Mouse (Mus musculus) hindbrain, embryonic 14.5 days (tissue): ENCODE data around the gene Tmem198. TPM values are rescaled to one million over a fixed set of nuclear protein-coding genes. Genes with fewer than 3 reads are reported as not detected.

Experiments used
- ATAC-seq: fragments of 200-750 bp; cut with Nextera tagmentation; 2 replicates; pipeline ENCODE4 v1.8.0; 2017; ENCODE audit warnings: moderate number of reproducible peaks, mild to moderate bottlenecking, moderate TSS enrichment, moderate library complexity; ENCODE audit not compliant: low FRiP score
- DNase-seq: peaks from one replicate; pipeline ENCODE4 v3.0.0-alpha.2; 2015; ENCODE audit warnings: low spot score
- H3K27ac ChIP-seq: fragments of 300-500 bp; sonication (generic); 2 replicates; pipeline ENCODE4 v1.5.1; 2014; ENCODE audit warnings: mild to moderate bottlenecking, moderate library complexity
- H3K27me3 ChIP-seq: fragments of 300-500 bp; sonication (generic); 2 replicates; pipeline ENCODE4 v1.6.1; 2014; ENCODE audit warnings: mild to moderate bottlenecking, low read length, mixed read lengths; ENCODE audit not compliant: control insufficient read depth, insufficient read depth
- H3K36me3 ChIP-seq: fragments of 300-500 bp; sonication (generic); replicated peaks from 2 replicates; pipeline ENCODE4 v1.6.1; 2014; ENCODE audit not compliant: control insufficient read depth, insufficient read depth
- H3K4me1 ChIP-seq: fragments of 300-500 bp; sonication (generic); replicated peaks from 2 replicates; pipeline ENCODE4 v1.6.1; 2014; ENCODE audit warnings: antibody characterized with exemption, low read length, mixed read lengths; ENCODE audit not compliant: control insufficient read depth, insufficient read depth
- H3K4me2 ChIP-seq: fragments of 300-500 bp; sonication (generic); replicated peaks from 2 replicates; pipeline ENCODE4 v1.6.1; 2014; ENCODE audit warnings: mild to moderate bottlenecking, moderate library complexity
- H3K4me3 ChIP-seq: fragments of 300-500 bp; sonication (generic); replicated peaks from 2 replicates; pipeline ENCODE4 v1.5.1; 2014; ENCODE audit warnings: mild to moderate bottlenecking, low read length
- H3K9ac ChIP-seq: fragments of 300-500 bp; sonication (generic); 2 replicates; pipeline ENCODE4 v1.6.1; 2014
- H3K9me3 ChIP-seq: fragments of 300-500 bp; sonication (generic); 2 replicates; pipeline ENCODE4 v1.6.1; 2016; ENCODE audit warnings: low read length; ENCODE audit not compliant: control insufficient read depth
- WGBS: fragments of 180-500 bp; shearing (Covaris S2); extraction: QIAGEN DNeasy Blood & Tissue Kit; methylation state at CpG from one replicate; pipeline ENCODE4 v1.1.7; 2014; 5-methylcytosine and 5-hydroxymethylcytosine counted together
- polyA plus RNA-seq: library from polyadenylated mRNA; unstranded; fragments of >200 nt; fragmentation: Nextera tagmentation; extraction: Ambion mirVana; gene quantifications from 2 replicates; pipeline ENCODE4 v1.2.1, GENCODE M21; 2014

Gene Tmem198
- polyA plus RNA-seq, 1 experiment from 2014 or later, result 37.5 TPM

- 93% methylated on average over 4 of the region's 4 CpGs for WGBS
- no peak overlapping the region for H3K9ac ChIP-seq
- ATAC-seq (no peak), DNase-seq (no peak)
- no peaks in the 10 kb centered on the region for H3K9me3 ChIP-seq
- no peak overlapping the region for H3K4me3 ChIP-seq
- H3K27ac ChIP-seq, result no peak overlapping the region
- 0 out of 2 replicates have a peak, but pooled peaks cover 5% of the 10 kb centered on the region for H3K27me3 ChIP-seq
- 0 out of 2 replicates have a peak, but pooled peaks cover under 1% of the 10 kb centered on the region for H3K4me1 ChIP-seq
- no peak overlapping the region for H3K4me2 ChIP-seq
- peaks cover 47% of the 10 kb centered on the region for H3K36me3 ChIP-seq
These were observed 19.6 kb downstream of the Tmem198 start for GRCm38 (mm10) chr1:75498897-75499296.

GRCm38 (mm10) chr1:75499441-75499840 is 20.1 kb downstream of the Tmem198 start:
- peaks cover 47% of the 10 kb centered on the region for H3K36me3 ChIP-seq
- no peaks in the 10 kb centered on the region for H3K9me3 ChIP-seq
- no peak overlapping the region for H3K27ac ChIP-seq
- ATAC-seq (no peak), DNase-seq (no peak)
- H3K4me2 ChIP-seq, result no peak overlapping the region
- WGBS, result 85% methylated on average over 7 of the region's 7 CpGs
- H3K4me3 ChIP-seq, result no peak overlapping the region
- no peak overlapping the region for H3K9ac ChIP-seq
- H3K27me3 ChIP-seq, result 0 out of 2 replicates have a peak, but pooled peaks cover 5% of the 10 kb centered on the region
- H3K4me1 ChIP-seq, result peaks cover 6% of the 10 kb centered on the region

GRCm38 (mm10) chr1:75501905-75502304 is 22.6 kb downstream of the Tmem198 start:
- peaks cover 19% of the 10 kb centered on the region for H3K4me1 ChIP-seq
- ATAC-seq (no peak), DNase-seq (no peak)
- no peaks in the 10 kb centered on the region for H3K9me3 ChIP-seq
- no peak overlapping the region for H3K27ac ChIP-seq
- H3K9ac ChIP-seq, result no peak overlapping the region
- H3K4me2 ChIP-seq, result no peak overlapping the region
- 97% methylated on average over 9 of the region's 9 CpGs for WGBS
- H3K4me3 ChIP-seq, result no peak overlapping the region
- H3K36me3 ChIP-seq, result peaks cover 41% of the 10 kb centered on the region
- H3K27me3 ChIP-seq, result 0 out of 2 replicates have a peak, but pooled peaks cover 5% of the 10 kb centered on the region

- WGBS, result 88% methylated on average over 25 of the region's 25 CpGs
- Histone ChIP-seq H3K4me2 (0 out of 2 replicates have a peak overlapping the region, but pooled peaks have one; percentile 3), H3K4me3 (no peak overlapping the region), H3K4me1 (peaks cover 25% of the 10 kb centered on the region), H3K27ac (no peak overlapping the region), H3K9me3 (no peaks in the 10 kb centered on the region), H3K36me3 (peaks cover 37% of the 10 kb centered on the region), H3K27me3 (0 out of 2 replicates have a peak, but pooled peaks cover 5% of the 10 kb centered on the region), H3K9ac (no peak overlapping the region)
- ATAC-seq, result no peak
- DNase-seq, result no peak
These were observed 23.8 kb downstream of the Tmem198 start for GRCm38 (mm10) chr1:75502945-75503650.

- Histone ChIP-seq H3K4me2 (0 out of 2 replicates have a peak overlapping the region, but pooled peaks have one; percentile 3), H3K27ac (no peak overlapping the region), H3K4me3 (no peak overlapping the region), H3K9me3 (no peaks in the 10 kb centered on the region), H3K9ac (no peak overlapping the region), H3K4me1 (peaks cover 25% of the 10 kb centered on the region), H3K36me3 (peaks cover 32% of the 10 kb centered on the region), H3K27me3 (0 out of 2 replicates have a peak, but pooled peaks cover 5% of the 10 kb centered on the region)
- WGBS, result 72% methylated on average over 23 of the region's 23 CpGs
- ATAC-seq, result no peak
- no peak for DNase-seq
These were observed 24.3 kb downstream of the Tmem198 start for GRCm38 (mm10) chr1:75503651-75503980.

GRCm38 (mm10) chr1:75504256-75505045 is 25.1 kb downstream of the Tmem198 start:
- H3K4me1 ChIP-seq, result peaks cover 25% of the 10 kb centered on the region
- H3K27me3 ChIP-seq, result 0 out of 2 replicates have a peak, but pooled peaks cover 5% of the 10 kb centered on the region
- peak overlapping the region; percentile 89 for H3K9ac ChIP-seq
- peak overlapping the region; percentile 91 for H3K4me2 ChIP-seq
- no peak for DNase-seq
- H3K9me3 ChIP-seq, result no peaks in the 10 kb centered on the region
- peaks cover 23% of the 10 kb centered on the region; the same call in 1 of the 2 replicates for H3K36me3 ChIP-seq
- peak overlapping the region; percentile 95 for H3K27ac ChIP-seq
- 69% methylated on average over 9 of the region's 9 CpGs for WGBS
- ATAC-seq, result no peak
- H3K4me3 ChIP-seq, result peak overlapping the region; percentile 87

GRCm38 (mm10) chr1:75505159-75505955 is 26.0 kb downstream of the Tmem198 start:
- Histone ChIP-seq H3K4me2 (peak overlapping the region; percentile 91), H3K27me3 (0 out of 2 replicates have a peak, but pooled peaks cover 5% of the 10 kb centered on the region), H3K9me3 (no peaks in the 10 kb centered on the region), H3K36me3 (peaks cover 16% of the 10 kb centered on the region; the same call in 1 of the 2 replicates), H3K4me1 (peaks cover 25% of the 10 kb centered on the region), H3K9ac (peak overlapping the region; percentile 89), H3K4me3 (peak overlapping the region; percentile 87), H3K27ac (peak overlapping the region; percentile 95)
- ATAC-seq (peak; percentile 74), DNase-seq (peak; percentile 79)
- WGBS, result under 1% methylated on average over 78 of the region's 84 CpGs

- DNase-seq (peak; percentile 59), ATAC-seq (peak; percentile 73)
- H3K4me3 ChIP-seq, result peak within 1 kb of the TSS; percentile 87
- WGBS, result under 1% methylated on average over 52 of the region's 65 CpGs
- no peaks in the 10 kb centered on the region for H3K9me3 ChIP-seq
- H3K27ac ChIP-seq, result peak within 1 kb of the TSS; percentile 95
- H3K9ac ChIP-seq, result peak within 1 kb of the TSS; percentile 89
- 0 out of 2 replicates have a peak, but pooled peaks cover 5% of the 10 kb centered on the region for H3K27me3 ChIP-seq
- peaks cover 8% of the 10 kb centered on the region; the same call in 1 of the 2 replicates for H3K36me3 ChIP-seq
- H3K4me1 ChIP-seq, result peaks cover 25% of the 10 kb centered on the region
- H3K4me2 ChIP-seq, result peak within 1 kb of the TSS; percentile 91
These were observed 26.9 kb downstream of the Tmem198 start, which contains the start of gene Obsl1 for GRCm38 (mm10) chr1:75505956-75506831. Gene Obsl1 (minus strand): TSS chr1:75506452.
